Mouse (Mus musculus): ENCODE measurements around the gene Igsf3. TPM values are rescaled to one million over a fixed set of nuclear protein-coding genes. Genes with fewer than 3 reads are reported as not detected.

Gene Igsf3
- total and polyA plus RNA-seq, 3 experiments = not detected

DNA sequence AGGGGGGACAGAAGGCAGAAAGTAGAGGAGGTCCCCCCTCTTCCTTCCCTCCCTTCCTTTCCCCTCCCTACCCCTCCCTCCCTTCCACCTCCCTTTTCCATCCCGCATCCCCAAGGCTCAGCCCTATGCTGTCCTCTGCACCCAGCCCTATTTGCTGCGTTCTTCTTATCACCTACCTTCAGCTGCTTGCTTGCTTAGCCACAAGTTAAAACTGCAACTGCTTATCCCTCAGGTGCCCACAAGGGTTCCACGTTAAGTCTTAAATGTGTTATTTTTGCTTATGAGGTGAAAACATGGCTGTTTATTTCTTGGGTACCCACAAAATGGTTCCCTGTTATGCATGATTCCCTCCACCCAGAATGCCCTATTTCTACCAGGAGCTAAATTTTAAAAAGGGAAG is 86.6 kb downstream of the Igsf3 start:
- H3K9ac ChIP-seq (ENCODE audit: control insufficient read depth, low read depth, low read length, poor library complexity, severe bottlenecking) = no peak overlapping the region
- H3K27me3 ChIP-seq (ENCODE audit: control insufficient read depth in 1 of 2, insufficient read depth in 2 of 2, low read length in 2 of 2) = no peaks in the 10 kb centered on the region
- H3K9me3 ChIP-seq (replicated peaks; ENCODE audit: insufficient read depth, low read length) = no peaks in the 10 kb centered on the region
- H3K4me1 ChIP-seq (ENCODE audit: control insufficient read depth in 1 of 2, insufficient read depth in 2 of 2, low read length in 2 of 2) = no peaks in the 10 kb centered on the region
- H3K4me3 ChIP-seq (ENCODE audit: control insufficient read depth in 1 of 2, insufficient read depth in 1 of 2, low read depth in 2 of 2, low read length in 2 of 2) = no peak overlapping the region
- H3K27ac ChIP-seq (ENCODE audit: control insufficient read depth, low read depth, low read length) = no peak overlapping the region
- no peak for TF ChIP-seq POLR2A (IDR thresholded peaks at IDR 0.05; ENCODE audit: control insufficient read depth in 1 of 2, insufficient read depth in 1 of 2, low read depth in 1 of 2, low read length in 2 of 2, poor library complexity in 1 of 2)
- TF ChIP-seq UBTF (IDR thresholded peaks at IDR 0.05; ENCODE audit: borderline replicate concordance, insufficient read depth, low read depth, low read length) = no peak
- TF ChIP-seq CTCF (IDR thresholded peaks at IDR 0.05 in 2 of 3, conservative IDR thresholded peaks at IDR 0.05 in 1 of 3; ENCODE audit: control insufficient read depth in 1 of 3, insufficient read depth in 1 of 3, low read depth in 2 of 3, low read length in 3 of 3, poor library complexity in 1 of 3, severe bottlenecking in 1 of 3) = no peak
- TF ChIP-seq KAT2A (conservative IDR thresholded peaks at IDR 0.05; ENCODE audit: low read depth, low read length) = no peak
- TF ChIP-seq NRF1 (IDR thresholded peaks at IDR 0.05; ENCODE audit: insufficient read depth, low read depth, low read length, poor library complexity, severe bottlenecking) = no peak
- no peak for TF ChIP-seq ETS1 (IDR thresholded peaks at IDR 0.05; ENCODE audit: low read depth, low read length)
- H3K36me3 ChIP-seq (ENCODE audit: control insufficient read depth in 1 of 2, insufficient read depth in 2 of 2, low read length in 2 of 2) = no peaks in the 10 kb centered on the region
- no peak for DNase-seq (ENCODE audit: low read depth, low spot score)
- no peaks in the 10 kb centered on the region for H3K79me2 ChIP-seq (ENCODE audit: control insufficient read depth, insufficient read depth, low read length, poor library complexity)

DNA sequence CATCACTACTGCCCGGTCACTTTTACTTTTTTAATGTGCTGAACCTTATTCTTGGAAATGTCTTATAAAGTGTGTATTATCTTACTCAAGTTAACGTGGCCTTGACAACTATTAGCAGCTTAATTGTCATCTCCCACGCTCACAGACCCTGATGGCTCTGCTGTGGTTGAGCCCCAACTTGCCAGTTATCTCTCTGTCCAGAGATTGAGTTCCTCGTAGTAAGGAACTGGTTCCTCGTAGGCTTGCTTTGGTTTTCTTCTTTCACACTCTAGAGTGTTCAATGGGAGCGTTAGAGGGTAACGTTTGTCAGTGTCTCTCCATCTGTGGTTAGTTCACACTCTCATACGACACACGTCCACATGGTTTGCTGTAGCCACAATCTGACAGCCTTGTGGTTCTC is 92.8 kb downstream of the Igsf3 start:
- Histone ChIP-seq H3K79me2 (ENCODE audit: control insufficient read depth, insufficient read depth, low read length, poor library complexity) (no peaks in the 10 kb centered on the region), H3K27ac (ENCODE audit: control insufficient read depth, low read depth, low read length) (no peak overlapping the region), H3K9ac (ENCODE audit: control insufficient read depth, low read depth, low read length, poor library complexity, severe bottlenecking) (no peak overlapping the region), H3K4me1 (ENCODE audit: control insufficient read depth in 1 of 2, insufficient read depth in 2 of 2, low read length in 2 of 2) (no peaks in the 10 kb centered on the region), H3K9me3 (replicated peaks; ENCODE audit: insufficient read depth, low read length) (no peaks in the 10 kb centered on the region), H3K27me3 (ENCODE audit: control insufficient read depth in 1 of 2, insufficient read depth in 2 of 2, low read length in 2 of 2) (no peaks in the 10 kb centered on the region), H3K4me3 (ENCODE audit: control insufficient read depth in 1 of 2, insufficient read depth in 1 of 2, low read depth in 2 of 2, low read length in 2 of 2) (no peak overlapping the region), H3K36me3 (ENCODE audit: control insufficient read depth in 1 of 2, insufficient read depth in 2 of 2, low read length in 2 of 2) (no peaks in the 10 kb centered on the region)
- TF ChIP-seq TCF12 (IDR thresholded peaks at IDR 0.05; ENCODE audit: low read depth, low read length) (no peak), BHLHE40 (IDR thresholded peaks at IDR 0.05; ENCODE audit: borderline replicate concordance, low read depth, low read length) (no peak), RAD21 (IDR thresholded peaks at IDR 0.05; ENCODE audit: low read depth, low read length) (no peak)
- no peak for DNase-seq (ENCODE audit: low read depth, low spot score)

DNA sequence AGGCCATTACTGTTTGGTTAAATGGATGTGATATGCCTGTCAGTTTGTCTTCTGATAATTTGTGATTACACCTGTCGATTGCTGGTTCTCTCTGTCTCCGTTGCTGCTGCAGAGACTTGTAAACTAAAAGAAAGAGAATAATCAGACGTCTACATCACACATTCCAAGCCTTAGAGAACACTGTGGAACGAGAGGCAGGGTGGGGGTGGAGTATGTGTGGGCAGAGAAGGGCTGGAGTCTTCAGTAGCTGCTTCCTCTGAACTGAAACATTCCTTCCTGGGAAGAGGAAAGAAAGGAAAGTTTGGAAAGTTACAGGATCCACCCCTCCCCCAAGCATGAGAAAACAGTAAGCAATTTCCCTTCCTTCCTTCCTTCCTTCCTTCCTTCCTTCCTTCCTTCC is 95.0 kb downstream of the Igsf3 start:
- Histone ChIP-seq H3K36me3 (ENCODE audit: control insufficient read depth in 1 of 2, insufficient read depth in 2 of 2, low read length in 2 of 2) (no peaks in the 10 kb centered on the region), H3K4me3 (ENCODE audit: control insufficient read depth in 1 of 2, insufficient read depth in 1 of 2, low read depth in 2 of 2, low read length in 2 of 2) (no peak overlapping the region), H3K79me2 (ENCODE audit: control insufficient read depth, insufficient read depth, low read length, poor library complexity) (no peaks in the 10 kb centered on the region), H3K9me3 (replicated peaks; ENCODE audit: insufficient read depth, low read length) (no peaks in the 10 kb centered on the region), H3K27me3 (ENCODE audit: control insufficient read depth in 1 of 2, insufficient read depth in 2 of 2, low read length in 2 of 2) (no peaks in the 10 kb centered on the region), H3K9ac (ENCODE audit: control insufficient read depth, low read depth, low read length, poor library complexity, severe bottlenecking) (no peak overlapping the region), H3K27ac (ENCODE audit: control insufficient read depth, low read depth, low read length) (no peak overlapping the region), H3K4me1 (ENCODE audit: control insufficient read depth in 1 of 2, insufficient read depth in 2 of 2, low read length in 2 of 2) (no peaks in the 10 kb centered on the region)
- no peak for DNase-seq (ENCODE audit: low read depth, low spot score)
- TF ChIP-seq UBTF (IDR thresholded peaks at IDR 0.05; ENCODE audit: borderline replicate concordance, insufficient read depth, low read depth, low read length) (no peak), GABPA (IDR thresholded peaks at IDR 0.05; ENCODE audit: low read depth, low read length) (no peak), MYB (IDR thresholded peaks at IDR 0.05; ENCODE audit: low read depth, low read length) (no peak), TBP (IDR thresholded peaks at IDR 0.05; ENCODE audit: low read depth, low read length) (no peak), GATA1 (IDR thresholded peaks at IDR 0.05; ENCODE audit: low read depth, low read length) (no peak), ELF1 (IDR thresholded peaks at IDR 0.05; ENCODE audit: low read depth, low read length) (no peak), POLR2AphosphoS5 (IDR thresholded peaks at IDR 0.05; ENCODE audit: borderline replicate concordance, low read depth, low read length) (no peak), MEF2A (IDR thresholded peaks at IDR 0.05; ENCODE audit: extremely low read depth, insufficient replicate concordance, low read depth, low read length, poor library complexity, severe bottlenecking) (no peak), CTCF (IDR thresholded peaks at IDR 0.05 in 2 of 3, conservative IDR thresholded peaks at IDR 0.05 in 1 of 3; ENCODE audit: control insufficient read depth in 1 of 3, insufficient read depth in 1 of 3, low read depth in 2 of 3, low read length in 3 of 3, poor library complexity in 1 of 3, severe bottlenecking in 1 of 3) (no peak), SIN3A (IDR thresholded peaks at IDR 0.05; ENCODE audit: low read length) (no peak), USF1 (IDR thresholded peaks at IDR 0.05; ENCODE audit: low read depth, low read length) (no peak), BHLHE40 (IDR thresholded peaks at IDR 0.05; ENCODE audit: borderline replicate concordance, low read depth, low read length) (no peak), CHD1 (IDR thresholded peaks at IDR 0.05; ENCODE audit: low read depth, low read length) (no peak)
